Mouse (Mus musculus) megakaryocyte, embryonic 14.5 days (primary cell): Measurements from ENCODE around the gene Lrrc7.

Experiments
- FLI1 ChIP-seq: IDR thresholded peaks from 2 replicates; pipeline ENCODE4 v1.6.1; 2012; ENCODE audit warnings: low read length, inconsistent platforms, mixed read lengths
- GATA1 ChIP-seq: IDR thresholded peaks from 3 replicates; pipeline ENCODE4 v1.6.1; 2012; ENCODE audit warnings: mixed read lengths, low read length, inconsistent platforms, borderline replicate concordance

- no peak for TF ChIP-seq GATA1
- TF ChIP-seq FLI1: no peak
These were observed 205.8 kb downstream of the Lrrc7 start for GRCm38 (mm10) chr3:158356194-158356593.
